Mouse (Mus musculus) stomach, postnatal 0 days (tissue): ENCODE results near the gene Vav2. TPM values are rescaled to one million over a fixed set of nuclear protein-coding genes. Genes with fewer than 3 reads are reported as not detected.

Experiments used
- ATAC-seq: fragments of 200-750 bp; cut with Nextera tagmentation; 2 replicates; pipeline ENCODE4 v1.8.0; 2017; ENCODE audit not compliant: low FRiP score, low TSS enrichment
- DNase-seq: peaks from one replicate; pipeline ENCODE4 v3.0.0-alpha.2; 2016; ENCODE audit warnings: low spot score
- H3K27ac ChIP-seq: fragments of 300-500 bp; sonication (generic); replicated peaks from 2 replicates; pipeline ENCODE4 v1.5.1; 2014; ENCODE audit warnings: mild to moderate bottlenecking, control low read depth
- H3K27me3 ChIP-seq: fragments of 300-500 bp; sonication (generic); 2 replicates; pipeline ENCODE4 v1.6.1; 2014; ENCODE audit warnings: low read length; ENCODE audit not compliant: control insufficient read depth, insufficient read depth
- H3K36me3 ChIP-seq: fragments of 300-500 bp; sonication (generic); 2 replicates; pipeline ENCODE4 v1.6.1; 2014; ENCODE audit warnings: low read length, mixed read lengths; ENCODE audit not compliant: control insufficient read depth, insufficient read depth
- H3K4me1 ChIP-seq: fragments of 300-500 bp; sonication (generic); replicated peaks from 2 replicates; pipeline ENCODE4 v1.6.1; 2014; ENCODE audit warnings: antibody characterized with exemption; ENCODE audit not compliant: control insufficient read depth, insufficient read depth
- H3K4me2 ChIP-seq: fragments of 300-500 bp; sonication (generic); replicated peaks from 2 replicates; pipeline ENCODE4 v1.6.1; 2014; ENCODE audit warnings: low read depth, mild to moderate bottlenecking, control low read depth, moderate library complexity
- H3K4me3 ChIP-seq: fragments of 300-500 bp; sonication (generic); 2 replicates; pipeline ENCODE4 v1.5.1; 2014; ENCODE audit warnings: low read depth, low read length, control low read depth
- H3K9ac ChIP-seq: fragments of 300-500 bp; sonication (generic); 2 replicates; pipeline ENCODE4 v1.6.1; 2014; ENCODE audit warnings: mild to moderate bottlenecking, low read length, control low read depth, mixed read lengths
- H3K9me3 ChIP-seq: fragments of 300-500 bp; sonication (generic); 2 replicates; pipeline ENCODE4 v1.6.1; 2016; ENCODE audit warnings: low read length; ENCODE audit not compliant: control insufficient read depth
- CTCF ChIP-seq: IDR thresholded peaks from 2 replicates; pipeline ENCODE4 v1.5.1; 2016; ENCODE audit warnings: antibody characterized with exemption, low read depth, mild to moderate bottlenecking, moderate library complexity
- EP300 ChIP-seq: optimal IDR thresholded peaks from 2 replicates; pipeline ENCODE3; 2016; ENCODE audit warnings: antibody characterized with exemption
- WGBS: fragments of 180-500 bp; shearing (Covaris S2); extraction: QIAGEN DNeasy Blood & Tissue Kit; methylation state at CpG from one replicate; pipeline ENCODE4 v1.1.7; 2014; 5-methylcytosine and 5-hydroxymethylcytosine counted together
- polyA plus RNA-seq: library from polyadenylated mRNA; unstranded; fragments of >200 nt; fragmentation: Nextera tagmentation; extraction: Ambion mirVana; gene quantifications from 2 replicates; pipeline ENCODE4 v1.2.1, GENCODE M21; 2015

The Vav2 gene
- polyA plus RNA-seq, 1 experiment from 2014 or later = 2.7 TPM

DNA sequence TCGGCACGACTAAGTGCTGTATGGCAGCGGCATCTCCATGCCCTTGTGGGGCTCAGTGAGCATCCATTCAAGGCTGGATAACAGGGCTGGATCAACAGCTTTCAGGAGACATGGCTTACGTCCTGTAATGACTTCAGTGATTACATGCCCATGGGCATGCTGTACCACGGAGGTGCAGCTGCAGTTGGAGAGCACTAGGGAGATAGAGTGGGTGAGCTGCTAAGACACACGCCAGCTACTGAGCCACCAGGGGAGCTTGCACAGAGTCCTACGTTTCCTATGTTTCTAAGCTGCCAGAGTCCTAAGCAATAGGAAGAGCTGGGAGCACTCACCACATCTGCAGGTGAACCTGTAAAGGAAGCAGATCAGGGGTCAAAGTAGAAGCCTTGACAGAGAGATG, 148.0 kb downstream of the Vav2 start:
- ATAC-seq (no peak), DNase-seq (no peak)
- H3K4me2 ChIP-seq = no peak overlapping the region
- H3K9ac ChIP-seq = no peak overlapping the region
- no peaks in the 10 kb centered on the region for H3K27me3 ChIP-seq
- H3K9me3 ChIP-seq = no peaks in the 10 kb centered on the region
- H3K27ac ChIP-seq = no peak overlapping the region
- 90% methylated on average over 7 of the region's 7 CpGs for WGBS
- TF ChIP-seq EP300 (no peak), CTCF (no peak)
- H3K4me3 ChIP-seq = no peak overlapping the region
- H3K4me1 ChIP-seq = no peaks in the 10 kb centered on the region
- peaks cover 12% of the 10 kb centered on the region for H3K36me3 ChIP-seq

DNA sequence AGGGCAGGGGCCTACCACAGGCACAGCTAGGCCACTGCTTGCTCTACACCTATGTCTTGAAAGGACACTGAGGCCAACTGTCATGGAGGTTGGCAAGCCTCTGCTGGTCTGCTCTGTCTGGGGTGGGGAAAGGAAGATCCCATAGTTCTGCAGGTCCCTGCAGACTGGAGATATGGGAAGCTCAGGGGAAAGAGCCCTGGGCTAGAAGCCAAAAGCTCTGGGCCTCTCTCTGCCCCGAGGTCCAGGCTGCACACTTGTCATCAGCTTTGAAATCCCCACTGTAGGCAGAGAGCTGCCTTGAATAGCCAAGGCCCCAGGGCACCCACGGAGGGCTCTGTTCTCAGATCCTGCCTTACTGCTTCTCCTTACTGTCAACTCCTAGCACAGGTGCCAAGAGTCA, 158.5 kb downstream of the Vav2 start:
- no peak for ATAC-seq
- 73% methylated on average over 2 of the region's 2 CpGs for WGBS

DNA sequence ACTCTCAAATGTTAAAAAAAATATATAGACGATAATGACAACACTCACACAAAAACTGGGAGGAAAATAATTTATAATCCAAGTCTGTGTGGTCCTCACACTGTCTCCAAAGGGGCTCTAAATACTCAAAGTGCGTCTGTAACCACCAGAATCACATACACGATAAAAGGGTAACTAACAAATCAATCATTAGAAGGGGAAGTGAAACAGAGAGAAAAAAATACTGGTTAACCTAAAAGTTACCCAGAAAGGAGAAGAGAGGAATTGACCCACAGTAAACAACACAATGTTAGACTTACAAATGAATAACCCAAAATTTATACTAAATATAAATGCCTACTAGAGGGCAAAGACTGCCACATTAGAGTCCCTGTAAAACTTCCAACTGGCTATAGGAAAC, 161.0 kb downstream of the Vav2 start:
- H3K27me3 ChIP-seq = no peaks in the 10 kb centered on the region
- H3K4me2 ChIP-seq = no peak overlapping the region
- no peaks in the 10 kb centered on the region for H3K9me3 ChIP-seq
- H3K4me3 ChIP-seq = no peak overlapping the region
- peaks cover 11% of the 10 kb centered on the region; the same call in 1 of the 2 replicates for H3K36me3 ChIP-seq
- H3K27ac ChIP-seq = no peak overlapping the region
- TF ChIP-seq EP300 (no peak), CTCF (no peak)
- no peak overlapping the region for H3K9ac ChIP-seq
- no peaks in the 10 kb centered on the region for H3K4me1 ChIP-seq
- DNase-seq (no peak), ATAC-seq (no peak)
- 69% methylated on average over 3 of the region's 3 CpGs for WGBS

More for the DNA sequence above, 158.5 kb downstream of the Vav2 start:
- H3K27me3 ChIP-seq = no peaks in the 10 kb centered on the region
- no peak overlapping the region for H3K4me2 ChIP-seq
- H3K36me3 ChIP-seq = peaks cover 11% of the 10 kb centered on the region; the same call in 1 of the 2 replicates
- no peak for DNase-seq
- H3K27ac ChIP-seq = no peak overlapping the region
- H3K4me3 ChIP-seq = no peak overlapping the region
- no peak overlapping the region for H3K9ac ChIP-seq
- no peaks in the 10 kb centered on the region for H3K4me1 ChIP-seq
- TF ChIP-seq EP300 = no peak
- no peak for TF ChIP-seq CTCF
- no peaks in the 10 kb centered on the region for H3K9me3 ChIP-seq

DNA sequence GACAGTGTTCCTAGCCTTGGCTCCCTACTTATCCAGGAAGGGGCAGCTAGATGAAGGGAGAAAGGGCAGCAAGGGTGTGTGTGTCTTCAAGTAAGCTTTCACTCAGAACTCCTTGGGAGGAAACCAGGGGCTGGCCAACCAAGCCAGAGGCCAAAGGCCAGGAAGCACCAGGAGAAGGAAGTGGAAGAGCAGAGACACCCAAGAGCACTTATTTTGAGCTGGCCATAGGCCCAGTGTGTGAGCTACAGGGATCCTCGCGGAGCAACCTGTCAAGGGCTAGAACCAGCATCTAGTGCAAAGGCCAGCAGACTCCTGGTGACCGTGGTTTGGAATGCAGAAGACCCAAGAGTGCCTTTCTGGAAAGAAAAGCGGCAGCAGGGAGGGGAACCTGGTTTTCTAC, 163.8 kb downstream of the Vav2 start:
- H3K9me3 ChIP-seq = no peaks in the 10 kb centered on the region
- no peaks in the 10 kb centered on the region for H3K4me1 ChIP-seq
- peaks cover 6% of the 10 kb centered on the region; the same call in 1 of the 2 replicates for H3K36me3 ChIP-seq
- no peak overlapping the region for H3K27ac ChIP-seq
- no peak overlapping the region for H3K4me2 ChIP-seq
- no peak overlapping the region for H3K9ac ChIP-seq
- ATAC-seq (no peak), DNase-seq (no peak)
- no peaks in the 10 kb centered on the region for H3K27me3 ChIP-seq
- H3K4me3 ChIP-seq = no peak overlapping the region
- no peak for TF ChIP-seq CTCF
- TF ChIP-seq EP300 = no peak
- WGBS = 84% methylated on average over 4 of the region's 4 CpGs

DNA sequence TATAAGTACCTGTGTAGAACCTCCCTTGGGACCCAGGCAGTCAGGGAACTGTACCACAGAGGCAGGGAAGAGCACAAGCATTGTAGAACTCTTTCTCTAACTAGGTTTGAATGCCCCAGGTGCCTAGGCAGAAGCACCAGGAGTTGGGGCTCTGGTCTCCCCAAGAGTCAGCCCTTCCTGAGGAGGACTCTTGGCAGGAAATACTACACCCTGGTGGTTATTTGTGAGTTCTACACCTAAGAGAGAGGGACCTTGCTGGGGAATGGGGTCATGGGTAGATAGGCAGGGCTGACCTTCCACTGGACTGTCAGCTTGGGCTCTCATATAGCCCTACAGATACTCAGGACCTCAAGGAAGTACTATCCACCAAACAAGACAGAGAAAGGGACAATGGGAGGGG, 175.4 kb downstream of the Vav2 start:
- Histone ChIP-seq H3K4me2 (no peak overlapping the region), H3K27ac (no peak overlapping the region), H3K4me3 (no peak overlapping the region), H3K36me3 (no peaks in the 10 kb centered on the region), H3K27me3 (no peaks in the 10 kb centered on the region), H3K9ac (no peak overlapping the region), H3K4me1 (no peaks in the 10 kb centered on the region; the same call in none of the 2 replicates), H3K9me3 (no peaks in the 10 kb centered on the region)
- DNase-seq = no peak
- no peak for TF ChIP-seq EP300
- TF ChIP-seq CTCF = peak; percentile 46
- no peak for ATAC-seq

DNA sequence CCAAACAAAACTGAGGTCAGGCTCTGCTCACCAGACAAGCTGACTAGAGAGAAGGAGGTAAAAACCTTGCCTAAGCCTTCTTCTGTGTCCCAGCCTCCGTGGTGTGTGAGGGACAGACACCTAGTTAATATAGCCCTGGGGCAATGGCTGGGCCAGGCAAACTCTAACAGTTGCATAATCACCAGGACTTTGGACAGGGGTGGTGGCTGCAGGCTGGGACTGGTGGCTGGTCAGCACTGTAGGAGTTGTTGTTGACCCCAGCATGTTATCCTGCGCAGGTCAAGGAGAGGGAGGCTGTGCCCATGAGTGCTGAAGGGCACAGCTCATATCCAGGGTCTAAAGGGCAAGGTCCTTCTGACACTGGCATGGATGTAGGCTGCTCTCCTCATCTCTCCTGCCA, 178.6 kb downstream of the Vav2 start, which contains the start of gene Sardh:
Sardh (minus strand) TSS at position 127 of the 400 bp plus-strand sequence.
- WGBS = 82% methylated on average over 2 of the region's 2 CpGs
- Histone ChIP-seq H3K4me3 (no peak within 1 kb of the TSS), H3K9ac (peak within 1 kb of the TSS; percentile 1), H3K27me3 (no peaks in the 10 kb centered on the region), H3K4me2 (peak within 1 kb of the TSS; percentile 50), H3K4me1 (no peaks in the 10 kb centered on the region; the same call in none of the 2 replicates), H3K27ac (peak within 1 kb of the TSS; percentile 76), H3K36me3 (no peaks in the 10 kb centered on the region), H3K9me3 (no peaks in the 10 kb centered on the region)
- DNase-seq (peak; percentile 32), ATAC-seq (peak; percentile 38)
- TF ChIP-seq CTCF (no peak), EP300 (no peak)
